Mouse (Mus musculus) MEL (cell line): ENCODE data around the gene Ankrd39.

Experiments
- E2F4 ChIP-seq: IDR thresholded peaks from 2 replicates; pipeline ENCODE4 v1.6.1; 2011; ENCODE audit warnings: low read depth, low read length, improper control_type of control experiment, borderline replicate concordance
- ZC3H11A ChIP-seq: IDR thresholded peaks from 2 replicates; pipeline ENCODE4 v1.6.1; 2012; ENCODE audit warnings: low read depth, mild to moderate bottlenecking, inconsistent platforms, low read length, improper control_type of control experiment
- ZKSCAN1 ChIP-seq: IDR thresholded peaks from 2 replicates; pipeline ENCODE4 v1.6.1; 2012; ENCODE audit warnings: low read depth, mild to moderate bottlenecking, inconsistent platforms, low read length, improper control_type of control experiment, moderate library complexity

DNA sequence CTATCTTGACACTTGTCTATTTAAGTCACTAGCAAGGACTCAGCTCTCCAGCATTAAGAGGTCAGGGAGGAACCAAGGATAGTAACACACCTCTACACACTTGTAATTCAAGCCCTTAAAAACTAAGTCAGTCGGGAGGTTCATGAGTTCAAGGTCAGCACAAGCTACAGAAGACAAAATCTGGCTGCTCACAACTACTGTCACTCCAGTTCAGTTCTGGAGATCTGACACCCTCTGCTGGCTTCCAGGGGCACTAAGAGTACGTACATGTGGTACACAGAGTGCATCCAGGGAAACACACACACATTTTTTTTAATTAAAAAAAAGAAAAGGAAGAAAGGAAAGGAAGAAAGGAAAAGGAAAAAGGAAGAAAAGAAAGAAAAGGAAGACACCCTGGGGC lies 50.5 kb downstream of the Ankrd39 start:
- TF ChIP-seq E2F4 (no peak), ZC3H11A (no peak), ZKSCAN1 (no peak)
